Mouse (Mus musculus): ENCODE data around the gene Prelid3b.

Gene Prelid3b

DNA sequence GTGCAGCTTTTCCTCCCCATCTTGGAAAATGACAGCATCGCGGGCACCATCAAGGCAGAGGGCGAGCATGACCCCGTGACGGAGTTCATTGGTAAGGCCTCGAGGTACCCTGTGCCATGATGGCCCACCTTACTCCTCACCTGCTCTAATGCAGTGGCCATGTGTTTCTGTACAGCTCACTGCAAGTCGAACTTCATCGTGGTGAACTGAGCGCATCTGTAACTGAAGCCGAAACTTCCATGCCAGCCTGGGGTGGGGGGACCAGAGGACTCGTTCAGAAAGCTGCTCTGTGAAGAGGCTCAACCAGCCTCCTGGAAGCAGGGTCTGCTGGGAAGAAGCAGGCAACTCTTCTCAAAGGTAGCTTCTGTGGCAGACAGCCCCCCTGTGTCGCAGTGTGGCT, 46.0 kb downstream of the Prelid3b start:
- no peak for DNase-seq (ENCODE audit: low read depth)

- DNase-seq (ENCODE audit: low read depth): no peak
Measured at GRCm38 (mm10) chr2:174424301-174425085, 48.4 kb downstream of the Prelid3b start.

DNA sequence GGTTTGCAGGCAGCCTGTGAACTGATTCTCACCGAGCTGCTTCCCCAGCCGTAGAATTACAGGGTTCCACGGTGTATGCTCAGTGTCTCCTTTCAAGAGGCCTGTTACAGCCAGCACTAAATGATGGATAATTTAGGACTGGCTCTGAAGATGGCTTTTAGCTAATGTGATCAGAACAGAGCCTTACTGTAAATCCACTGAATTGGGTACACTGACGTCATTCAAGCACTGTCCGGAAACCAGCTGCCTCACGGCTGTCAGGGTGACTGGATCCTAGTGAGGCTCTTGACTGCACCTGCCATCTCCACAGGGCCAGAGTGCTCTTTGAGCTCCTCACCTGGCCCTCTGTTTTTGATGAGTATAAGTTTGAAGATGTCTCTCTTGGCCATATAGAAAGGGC, 51.8 kb downstream of the Prelid3b start:
- DNase-seq (ENCODE audit: low read depth): no peak

DNA sequence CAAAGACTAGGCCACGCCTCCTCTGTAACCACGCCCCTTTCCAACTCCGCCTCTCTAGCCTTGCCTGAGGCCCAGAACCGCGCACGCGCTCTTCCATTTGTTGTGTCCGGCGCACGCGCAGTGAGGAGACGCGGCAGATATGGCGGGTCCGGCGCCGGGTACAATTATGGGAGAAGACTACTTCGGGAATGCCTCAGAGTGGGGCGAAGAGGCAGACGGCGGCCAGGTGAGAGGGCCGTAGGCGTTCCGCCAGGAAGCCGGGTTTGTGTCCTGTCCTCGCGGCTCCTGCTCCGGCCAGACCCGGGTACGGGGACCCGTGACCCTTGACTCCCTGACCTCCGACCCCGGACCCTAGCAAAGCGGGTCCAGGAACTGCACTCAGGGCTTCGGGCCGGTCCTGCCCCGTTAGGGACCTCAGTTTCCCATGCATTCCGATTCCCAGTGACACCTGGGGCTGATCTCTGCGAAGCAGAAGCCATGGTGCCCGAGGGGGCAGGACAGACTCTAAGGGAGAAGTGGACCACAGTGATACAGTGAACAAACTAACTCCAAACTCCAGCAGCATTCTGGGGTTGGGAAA, 57.1 kb downstream of the Prelid3b start, which contains the start of gene Nelfcd:
Nelfcd (plus strand) TSS at position 74 of the 580 bp plus-strand sequence.
- DNase-seq (ENCODE audit: low read depth): peak; percentile 98

All from c-Kit-positive CD71-negative TER-119-negative erythroid progenitor cells, embryonic 14.5 days (primary cell).